Mouse (Mus musculus) CH12.LX (cell line): ENCODE data around the gene R3hcc1l. TPM values are rescaled to one million over a fixed set of nuclear protein-coding genes. Genes with fewer than 3 reads are reported as not detected.

Source experiments
- DNase-seq: peaks from one replicate; pipeline ENCODE4 v3.0.0-alpha.2; 2013; ENCODE audit errors: extremely low read depth
- H3K27ac ChIP-seq: 2 replicates; pipeline ENCODE4 v1.5.1; 2012; ENCODE audit warnings: low read depth, mild to moderate bottlenecking, control low read depth, moderate library complexity; ENCODE audit not compliant: insufficient read depth
- H3K27me3 ChIP-seq: replicated peaks from 2 replicates; pipeline ENCODE3; 2012; ENCODE audit warnings: inconsistent platforms
- H3K36me3 ChIP-seq, 2 experiments: replicated peaks in 1 of 2; 2 replicates each; pipeline versions ENCODE3 to v1.6.1; 2012; ENCODE audit warnings: inconsistent platforms in 1 of 2, low read length in 1 of 2, mild to moderate bottlenecking in 1 of 2, mixed read lengths in 1 of 2, moderate library complexity in 1 of 2; ENCODE audit not compliant: control insufficient read depth in 1 of 2, insufficient read depth in 1 of 2
- H3K4me1 ChIP-seq, 2 experiments: 2 replicates each; pipeline ENCODE4 v1.6.1; 2012; ENCODE audit warnings: inconsistent platforms in 1 of 2, moderate library complexity in 1 of 2; ENCODE audit not compliant: insufficient read depth in 2 of 2, control insufficient read depth in 1 of 2
- H3K4me2 ChIP-seq: 2 replicates; pipeline ENCODE4 v1.6.1; 2012; ENCODE audit warnings: low read depth, mild to moderate bottlenecking, control low read depth; ENCODE audit not compliant: poor library complexity, insufficient read depth, severe bottlenecking
- H3K4me3 ChIP-seq, 3 experiments: fragments of 150-350 bp in 1 of 3; sonication (generic) in 1 of 3; replicated peaks in 1 of 3; 2 replicates each; pipeline versions ENCODE3 to v1.5.1; 2011 to 2012; ENCODE audit warnings: low read depth in 2 of 3, low read length in 2 of 3, mild to moderate bottlenecking in 2 of 3, moderate library complexity in 2 of 3, control low read depth in 1 of 3, improper control_type of control experiment in 1 of 3, inconsistent platforms in 1 of 3, mixed read lengths in 1 of 3; ENCODE audit not compliant: poor library complexity in 1 of 3
- H3K79me2 ChIP-seq: replicated peaks from 2 replicates; pipeline ENCODE4 v1.6.1; 2012; ENCODE audit warnings: mild to moderate bottlenecking, moderate library complexity; ENCODE audit not compliant: control insufficient read depth, poor library complexity, insufficient read depth, severe bottlenecking; ENCODE audit errors: extremely low read depth
- H3K9ac ChIP-seq: 2 replicates; pipeline ENCODE4 v1.6.1; 2012; ENCODE audit warnings: low read depth, mild to moderate bottlenecking, control low read depth, moderate library complexity; ENCODE audit not compliant: insufficient read depth
- H3K9me3 ChIP-seq: replicated peaks from 2 replicates; pipeline ENCODE3; 2012; ENCODE audit warnings: low read length, inconsistent platforms, mixed read lengths
- CHD1 ChIP-seq: IDR thresholded peaks from 2 replicates; pipeline ENCODE4 v1.6.1; 2012; ENCODE audit warnings: low read depth, low read length, improper control_type of control experiment, inconsistent platforms
- CTCF ChIP-seq, 2 experiments: IDR thresholded peaks in 1 of 2; conservative IDR thresholded peaks in 1 of 2; 2 replicates each; pipeline ENCODE4 v1.5.1; 2011 to 2012; ENCODE audit warnings: low read depth in 2 of 2, low read length in 2 of 2, improper control_type of control experiment in 1 of 2, inconsistent platforms in 1 of 2, mild to moderate bottlenecking in 1 of 2, moderate library complexity in 1 of 2
- E2F4 ChIP-seq: IDR thresholded peaks from 2 replicates; pipeline ENCODE4 v1.6.1; 2011; ENCODE audit warnings: low read depth, low read length, improper control_type of control experiment; ENCODE audit not compliant: insufficient replicate concordance
- EP300 ChIP-seq: IDR thresholded peaks from 2 replicates; pipeline ENCODE4 v1.6.1; 2011; ENCODE audit warnings: low read length, improper control_type of control experiment
- GABPA ChIP-seq: IDR thresholded peaks from 2 replicates; pipeline ENCODE4 v1.6.1; 2012; ENCODE audit warnings: low read depth, low read length, improper control_type of control experiment, inconsistent platforms; ENCODE audit not compliant: insufficient replicate concordance
- JUND ChIP-seq: conservative IDR thresholded peaks from 2 replicates; pipeline ENCODE4 v1.6.1; 2011; ENCODE audit warnings: low read depth, low read length, improper control_type of control experiment
- MAX ChIP-seq: IDR thresholded peaks from 2 replicates; pipeline ENCODE4 v1.6.1; 2011; ENCODE audit warnings: low read length, improper control_type of control experiment
- MXI1 ChIP-seq: IDR thresholded peaks from 2 replicates; pipeline ENCODE4 v1.6.1; 2011; ENCODE audit warnings: mild to moderate bottlenecking, low read depth, low read length, improper control_type of control experiment
- RAD21 ChIP-seq: IDR thresholded peaks from 2 replicates; pipeline ENCODE4 v1.6.1; 2011; ENCODE audit warnings: low read depth, mild to moderate bottlenecking, low read length, improper control_type of control experiment, moderate library complexity
- SIN3A ChIP-seq: IDR thresholded peaks from 2 replicates; pipeline ENCODE4 v1.6.1; 2012; ENCODE audit warnings: low read length, improper control_type of control experiment, inconsistent platforms
- USF2 ChIP-seq: conservative IDR thresholded peaks from 2 replicates; pipeline ENCODE4 v1.6.1; 2011; ENCODE audit warnings: low read depth, low read length, improper control_type of control experiment
- dilution Hi-C: fragments of 300-500 bp; cut with MboI; formaldehyde crosslinking; loops from 2 replicates; pipeline ENCODE4 v1.14.3; 2020; ENCODE audit warnings: low sequenced_read_pairs; ENCODE audit not compliant: extremely low pct_unique_long_range_greater_than_20kb, extremely low pct_ligation_motif_present
- in situ Hi-C: fragments of 300-500 bp; cut with MboI; formaldehyde crosslinking; loops from 3 replicates; pipeline ENCODE4 v1.14.3; 2019; ENCODE audit warnings: low sequenced_read_pairs, low pct_ligation_motif_present, low pct_unique_long_range_greater_than_20kb, mixed read lengths
- polyA plus RNA-seq: library from polyadenylated mRNA; unstranded; fragments of >175 nt; gene quantifications from 2 replicates; pipeline ENCODE4 v1.2.1, GENCODE M21; 2012; ENCODE audit warnings: low read depth; ENCODE audit not compliant: insufficient read length
- total RNA-seq, 2 experiments: library from RNA; depleted of rRNA; stranded (reverse); fragments of 300-350 nt in 1 of 2; fragments of >200 nt in 1 of 2; gene quantifications; 2 replicates each; pipeline ENCODE4 v1.2.3; 2012 to 2014

R3hcc1l gene
- total and polyA plus RNA-seq, 3 experiments, result 6.1 to 12.2 (median 10.7) TPM

- dilution Hi-C loops, result no loop called here
- H3K4me1 ChIP-seq, result no peaks in the 10 kb centered on the region
- H3K4me3 ChIP-seq, result no peak overlapping the region
- no peak for TF ChIP-seq JUND
- TF ChIP-seq, all 38 proteins: peak for 0
- no peak for DNase-seq
- Histone ChIP-seq H3K36me3 (peaks cover 13 to 24% of the 10 kb centered on the region in 2 experiments), H3K27ac (no peak overlapping the region), H3K79me2 (no peaks in the 10 kb centered on the region), H3K9me3 (no peaks in the 10 kb centered on the region), H3K27me3 (no peaks in the 10 kb centered on the region), H3K4me2 (no peak overlapping the region), H3K9ac (no peak overlapping the region)
- in situ Hi-C loops, result no loop called here
Observed at GRCm38 (mm10) chr19:42578631-42579030, 60.1 kb downstream of the R3hcc1l start.

GRCm38 (mm10) chr19:42580701-42581100, 62.1 kb downstream of the R3hcc1l start:
- DNase-seq, result no peak
- Histone ChIP-seq H3K27ac (no peak overlapping the region), H3K4me1 (no peaks in the 10 kb centered on the region), H3K9ac (no peak overlapping the region), H3K36me3 (peaks cover 18 to 40% of the 10 kb centered on the region in 2 experiments), H3K79me2 (no peaks in the 10 kb centered on the region), H3K27me3 (no peaks in the 10 kb centered on the region), H3K9me3 (no peaks in the 10 kb centered on the region), H3K4me2 (no peak overlapping the region), H3K4me3 (no peak overlapping the region)
- no peak for TF ChIP-seq MXI1
- TF ChIP-seq CHD1, result no peak
- TF ChIP-seq JUND, result no peak
- no peak for TF ChIP-seq CTCF (conservative IDR thresholded peaks at IDR 0.05 in 1 of 2, IDR thresholded peaks at IDR 0.05 in 1 of 2; ENCODE audit: low read depth in 2 of 2, low read length in 2 of 2)
- dilution Hi-C loops (no loop called here), in situ Hi-C loops (no loop called here)

- H3K9ac ChIP-seq, result no peak overlapping the region
- no peak overlapping the region for H3K4me2 ChIP-seq
- in situ Hi-C loops (no loop called here), dilution Hi-C loops (no loop called here)
- no peak overlapping the region for H3K27ac ChIP-seq
- no peaks in the 10 kb centered on the region for H3K27me3 ChIP-seq
- H3K9me3 ChIP-seq, result no peaks in the 10 kb centered on the region
- H3K4me1 ChIP-seq, result peaks cover 0 to 3% of the 10 kb centered on the region in 2 experiments; a peak in 1 of 4 replicates
- TF ChIP-seq GABPA, result no peak
- TF ChIP-seq EP300, result no peak
- TF ChIP-seq USF2, result no peak
- no peak for TF ChIP-seq RAD21
- no peak for TF ChIP-seq SIN3A
- no peak for TF ChIP-seq MAX
- no peak for TF ChIP-seq E2F4
- no peak for DNase-seq
- H3K79me2 ChIP-seq, result no peaks in the 10 kb centered on the region
- peaks cover 21 to 50% of the 10 kb centered on the region in 2 experiments for H3K36me3 ChIP-seq
- H3K4me3 ChIP-seq, result no peak overlapping the region
Observed at GRCm38 (mm10) chr19:42582811-42583370, 64.3 kb downstream of the R3hcc1l start.
